Mouse (Mus musculus) kidney, embryonic 14.5 days (tissue): ENCODE measurements at regions not wholly inside any gene's neighbourhood (a gene's known extent, or its start where the extent isn't known, plus 50 kb on each side); places are given as distances from the start of the nearest gene placed in this dataset.
"Not testable (repeated sequence)": the region's sequence is repeated elsewhere in the genome, so short reads cannot be mapped to it uniquely, and the experiment has no call there.

Experiments
- ATAC-seq: fragments of 200-750 bp; cut with Nextera tagmentation; 2 replicates; pipeline ENCODE4 v1.8.0; 2017; ENCODE audit warnings: moderate number of reproducible peaks, mild to moderate bottlenecking, moderate TSS enrichment, moderate library complexity; ENCODE audit not compliant: low FRiP score, low TSS enrichment
- H3K27ac ChIP-seq: fragments of 300-500 bp; sonication (generic); 2 replicates; pipeline ENCODE4 v1.5.1; 2014; ENCODE audit warnings: low read depth, mild to moderate bottlenecking, low read length, moderate library complexity, mixed read lengths
- H3K27me3 ChIP-seq: fragments of 300-500 bp; sonication (generic); 2 replicates; pipeline ENCODE4 v1.6.1; 2014; ENCODE audit warnings: mild to moderate bottlenecking, low read length; ENCODE audit not compliant: control insufficient read depth, insufficient read depth
- H3K36me3 ChIP-seq: fragments of 300-500 bp; sonication (generic); 2 replicates; pipeline ENCODE4 v1.6.1; 2014; ENCODE audit warnings: low read length, mixed read lengths; ENCODE audit not compliant: control insufficient read depth, insufficient read depth
- H3K4me1 ChIP-seq: fragments of 300-500 bp; sonication (generic); 2 replicates; pipeline ENCODE4 v1.6.1; 2014; ENCODE audit warnings: low read length, mixed read lengths; ENCODE audit not compliant: control insufficient read depth, insufficient read depth
- H3K4me2 ChIP-seq: fragments of 300-500 bp; sonication (generic); replicated peaks from 2 replicates; pipeline ENCODE4 v1.6.1; 2014; ENCODE audit warnings: low read depth, mild to moderate bottlenecking, low read length
- H3K4me3 ChIP-seq: fragments of 300-500 bp; sonication (generic); 2 replicates; pipeline ENCODE4 v1.5.1; 2014; ENCODE audit warnings: mild to moderate bottlenecking, low read length
- H3K9ac ChIP-seq: fragments of 300-500 bp; sonication (generic); 2 replicates; pipeline ENCODE4 v1.6.1; 2014; ENCODE audit warnings: low read depth, mild to moderate bottlenecking, low read length, moderate library complexity
- H3K9me3 ChIP-seq: fragments of 300-500 bp; sonication (generic); 2 replicates; pipeline ENCODE4 v1.6.1; 2016; ENCODE audit warnings: low read length; ENCODE audit not compliant: control insufficient read depth
- WGBS: fragments of 180-500 bp; shearing (Covaris S2); extraction: QIAGEN DNeasy Blood & Tissue Kit; methylation state at CpG from one replicate; pipeline ENCODE4 v1.1.7; 2014; 5-methylcytosine and 5-hydroxymethylcytosine counted together

DNA sequence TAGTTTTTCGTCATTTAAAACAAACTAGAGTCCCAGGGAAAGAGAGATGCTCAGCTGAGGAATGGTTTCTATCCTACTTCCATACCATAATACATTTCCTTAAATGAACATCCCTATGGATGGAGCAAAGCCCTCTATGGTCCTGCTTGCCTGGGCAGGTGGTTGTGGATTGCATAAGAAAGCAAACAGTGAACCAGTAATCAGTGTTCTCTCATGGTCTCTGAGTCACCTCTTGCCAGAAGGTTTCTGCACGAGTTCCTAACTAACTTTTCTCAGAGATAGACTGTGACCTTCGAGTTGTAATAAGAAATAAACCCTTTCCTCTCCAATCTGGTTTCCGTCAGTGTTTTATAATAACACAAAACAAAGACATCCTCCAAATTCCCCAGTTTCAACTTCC lies 62.9 kb upstream of the Bet1 start:
- 81% methylated on average over 4 of the region's 4 CpGs for WGBS
- Histone ChIP-seq H3K27ac (no peak overlapping the region), H3K9ac (no peak overlapping the region), H3K27me3 (no peaks in the 10 kb centered on the region), H3K36me3 (no peaks in the 10 kb centered on the region), H3K4me1 (no peaks in the 10 kb centered on the region), H3K4me2 (no peak overlapping the region), H3K9me3 (no peaks in the 10 kb centered on the region), H3K4me3 (no peak overlapping the region)
- ATAC-seq: no peak

GRCm38 (mm10) chr6:4158293-4158692 lies 71.5 kb upstream of the Bet1 start:
- Histone ChIP-seq H3K27me3 (no peaks in the 10 kb centered on the region), H3K27ac (no peak overlapping the region), H3K36me3 (no peaks in the 10 kb centered on the region), H3K4me2 (no peak overlapping the region), H3K9ac (no peak overlapping the region), H3K4me1 (peaks cover 3% of the 10 kb centered on the region; the same call in 1 of the 2 replicates), H3K4me3 (no peak overlapping the region), H3K9me3 (no peaks in the 10 kb centered on the region)
- 80% methylated on average over 2 of the region's 2 CpGs for WGBS
- no peak for ATAC-seq

DNA sequence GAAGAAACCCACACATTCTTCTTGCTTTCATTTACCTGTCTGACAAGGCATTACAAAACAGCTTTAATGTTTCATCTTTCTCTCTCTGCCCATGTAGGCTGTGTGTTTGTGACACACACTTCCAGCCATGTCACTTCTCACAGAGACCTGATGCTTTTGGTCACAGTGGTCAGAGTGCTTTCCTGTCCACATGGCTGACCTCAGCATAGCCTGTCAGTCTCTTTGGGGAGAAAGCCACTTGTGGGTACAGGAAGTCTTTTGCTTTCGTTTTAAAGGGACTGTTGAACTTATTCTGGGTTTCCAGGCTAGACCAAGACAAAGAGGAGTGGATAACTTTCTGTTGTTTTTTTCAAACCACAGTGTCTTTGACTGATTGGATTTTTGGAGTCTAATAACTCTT lies 77.0 kb upstream of the Bet1 start:
- ATAC-seq: no peak
- 51% methylated on average over 1 of the region's 1 CpGs for WGBS

GRCm38 (mm10) chr6:4167112-4167511 lies 80.3 kb upstream of the Bet1 start:
- ATAC-seq: no peak
- peaks cover under 1% of the 10 kb centered on the region for H3K4me1 ChIP-seq
- no peak overlapping the region for H3K27ac ChIP-seq
- WGBS: 74% methylated on average over 4 of the region's 4 CpGs
- H3K27me3 ChIP-seq: no peaks in the 10 kb centered on the region
- H3K9me3 ChIP-seq: no peaks in the 10 kb centered on the region
- no peaks in the 10 kb centered on the region for H3K36me3 ChIP-seq
- H3K9ac ChIP-seq: no peak overlapping the region
- no peak overlapping the region for H3K4me3 ChIP-seq
- H3K4me2 ChIP-seq: no peak overlapping the region

More for the DNA sequence above, 77.0 kb upstream of the Bet1 start:
- H3K4me3 ChIP-seq: no peak overlapping the region
- no peaks in the 10 kb centered on the region for H3K27me3 ChIP-seq
- H3K9ac ChIP-seq: no peak overlapping the region
- no peak overlapping the region for H3K4me2 ChIP-seq
- H3K36me3 ChIP-seq: no peaks in the 10 kb centered on the region
- H3K9me3 ChIP-seq: no peaks in the 10 kb centered on the region
- peaks cover 3% of the 10 kb centered on the region for H3K4me1 ChIP-seq
- H3K27ac ChIP-seq: no peak overlapping the region

DNA sequence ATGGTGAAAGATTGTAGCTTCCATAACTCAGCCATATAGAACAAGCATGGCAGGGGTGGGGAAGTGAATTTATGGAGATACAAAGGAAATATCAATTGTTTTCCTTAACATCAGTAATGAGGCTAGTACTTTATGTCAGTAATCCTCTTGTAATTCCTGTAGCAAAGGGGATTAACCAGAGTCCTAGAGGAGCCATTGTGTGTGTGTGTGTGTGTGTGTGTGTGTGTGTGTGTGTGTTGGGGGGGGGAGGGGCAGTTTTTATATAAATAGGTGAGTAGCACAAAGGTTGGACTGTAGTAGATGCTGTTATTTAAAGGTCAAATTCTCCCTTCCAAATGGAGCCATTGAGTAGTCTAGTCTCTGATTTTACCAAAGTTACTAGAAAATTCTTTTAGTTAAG lies 81.0 kb upstream of the Bet1 start:
- Histone ChIP-seq H3K27me3 (no peaks in the 10 kb centered on the region), H3K9ac (no peak overlapping the region), H3K36me3 (no peaks in the 10 kb centered on the region), H3K27ac (no peak overlapping the region), H3K9me3 (no peaks in the 10 kb centered on the region), H3K4me2 (no peak overlapping the region), H3K4me3 (no peak overlapping the region), H3K4me1 (no peaks in the 10 kb centered on the region; the same call in 1 of the 2 replicates)
- no peak for ATAC-seq

GRCm38 (mm10) chr6:4171561-4171960 lies 84.8 kb upstream of the Bet1 start:
- no peak overlapping the region for H3K27ac ChIP-seq
- H3K4me1 ChIP-seq: no peaks in the 10 kb centered on the region
- H3K4me3 ChIP-seq: no peak overlapping the region
- WGBS: 61% methylated on average over 4 of the region's 4 CpGs
- no peak overlapping the region for H3K4me2 ChIP-seq
- ATAC-seq: no peak
- no peaks in the 10 kb centered on the region for H3K36me3 ChIP-seq
- H3K27me3 ChIP-seq: no peaks in the 10 kb centered on the region
- no peak overlapping the region for H3K9ac ChIP-seq
- no peaks in the 10 kb centered on the region for H3K9me3 ChIP-seq

DNA sequence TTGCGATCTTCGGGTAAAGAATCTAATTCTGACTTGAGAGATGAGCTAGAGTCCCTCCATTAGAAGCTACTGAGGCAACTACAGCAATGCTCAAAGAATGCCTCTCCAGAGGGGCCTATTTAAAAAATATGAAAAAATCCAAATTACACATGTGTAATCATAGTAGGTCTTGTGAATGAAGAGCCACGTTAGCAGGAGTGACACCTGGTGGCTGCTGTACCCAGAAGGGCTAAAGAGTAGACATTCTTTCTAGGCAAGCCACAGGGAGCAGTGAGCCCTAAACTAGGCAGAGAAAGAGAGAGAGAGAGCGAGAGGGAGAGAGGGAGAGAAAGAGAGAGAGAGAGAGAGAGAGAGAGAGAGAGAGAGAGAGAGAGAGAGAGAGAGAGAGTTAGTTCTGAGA lies 100.9 kb upstream of the Bet1 start:
- no peak overlapping the region for H3K4me2 ChIP-seq
- H3K27me3 ChIP-seq: no peaks in the 10 kb centered on the region
- no peak for ATAC-seq
- H3K4me3 ChIP-seq: no peak overlapping the region
- H3K4me1 ChIP-seq: no peaks in the 10 kb centered on the region
- H3K9me3 ChIP-seq: no peaks in the 10 kb centered on the region
- H3K36me3 ChIP-seq: no peaks in the 10 kb centered on the region
- H3K27ac ChIP-seq: no peak overlapping the region
- no peak overlapping the region for H3K9ac ChIP-seq
- WGBS: 77% methylated on average over 4 of the region's 4 CpGs

DNA sequence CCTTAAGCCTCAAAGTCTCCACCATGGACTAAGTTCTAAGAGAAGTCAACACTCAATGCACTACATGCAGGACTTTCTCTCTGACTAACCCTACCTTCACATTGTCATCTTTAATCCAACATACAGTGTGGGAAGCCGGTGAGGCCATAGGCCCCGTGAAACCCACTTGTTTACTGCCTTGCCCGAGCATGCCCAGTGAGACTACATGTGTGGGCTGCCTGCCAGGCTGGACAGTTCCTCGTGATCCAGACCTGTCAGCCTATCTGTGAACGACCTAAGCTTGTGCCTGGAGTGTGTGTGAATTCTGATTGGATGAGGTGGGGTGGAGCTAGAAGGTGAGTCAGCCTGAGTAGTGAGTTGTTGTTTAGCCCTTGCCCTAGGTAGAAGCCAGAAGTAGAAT lies 104.2 kb upstream of the Bet1 start:
- H3K4me1 ChIP-seq, H3K27ac ChIP-seq, H3K4me3 ChIP-seq, H3K4me2 ChIP-seq, H3K36me3 ChIP-seq, ATAC-seq, H3K27me3 ChIP-seq, H3K9ac ChIP-seq, H3K9me3 ChIP-seq: not testable (repeated sequence)
- 71% methylated on average over 5 of the region's 5 CpGs for WGBS

GRCm38 (mm10) chr6:4193286-4193685 lies 106.5 kb upstream of the Bet1 start:
- no peaks in the 10 kb centered on the region for H3K9me3 ChIP-seq
- H3K27me3 ChIP-seq: no peaks in the 10 kb centered on the region
- no peak overlapping the region for H3K27ac ChIP-seq
- H3K4me3 ChIP-seq: no peak overlapping the region
- ATAC-seq: no peak
- no peaks in the 10 kb centered on the region for H3K36me3 ChIP-seq
- 80% methylated on average over 5 of the region's 5 CpGs for WGBS
- no peaks in the 10 kb centered on the region for H3K4me1 ChIP-seq
- H3K9ac ChIP-seq: no peak overlapping the region
- H3K4me2 ChIP-seq: no peak overlapping the region

GRCm38 (mm10) chr6:4201176-4201575 lies 114.4 kb upstream of the Bet1 start:
- Histone ChIP-seq H3K9ac (no peak overlapping the region), H3K4me2 (no peak overlapping the region), H3K27me3 (no peaks in the 10 kb centered on the region), H3K9me3 (no peaks in the 10 kb centered on the region), H3K4me1 (no peaks in the 10 kb centered on the region), H3K36me3 (no peaks in the 10 kb centered on the region), H3K4me3 (no peak overlapping the region), H3K27ac (no peak overlapping the region)
- ATAC-seq: no peak
- WGBS: 58% methylated on average over 2 of the region's 2 CpGs
